In genomic region chr16:96610806-96611205, GRCm38 (mm10) we compare ENCODE assay signal across 8 mouse cellular contexts.
DNase-seq lines count a peak whose midpoint lies in the region; ATAC-seq and TF ChIP-seq lines count a peak whose summit lies in the region.

No protein-coding gene starts in this region.

- no peak overlapping the region for H3K4me3 ChIP-seq in neural tube, embryonic 15.5 days (replicated peaks)
- no peak overlapping the region for H3K4me3 ChIP-seq in stomach, postnatal 0 days (ENCODE audit: low read depth, low read length)

- H3K36me3 ChIP-seq in neural tube, embryonic 15.5 days, result peaks cover 27% of the 10 kb centered on the region
- H3K36me3 ChIP-seq in stomach, postnatal 0 days (ENCODE audit: control insufficient read depth, insufficient read depth, low read length), result no peaks in the 10 kb centered on the region

- TF ChIP-seq EP300 in stomach, postnatal 0 days (optimal IDR thresholded peaks at IDR 0.05), result no peak

- DNase-seq in cerebellum, adult 9-10 months, result peak; percentile 28
- DNase-seq in cerebellum, adult 8-10 months, result no peak
- peak; percentile 26 for DNase-seq in neural tube, embryonic 10.5 days (ENCODE audit: extremely low spot score, low spot score)
- DNase-seq in embryo, embryonic 11 days, result peak; percentile 62
- DNase-seq in kidney, postnatal 10 days, result peak; percentile 78
- peak; percentile 41 for DNase-seq in lung, postnatal 10 days
- DNase-seq in stomach, postnatal 0 days (ENCODE audit: low spot score), result peak; percentile 51

- 94% methylated on average over 1 of the region's 1 CpGs for WGBS in neural tube, embryonic 15.5 days
- WGBS in stomach, postnatal 0 days, result 77% methylated on average over 1 of the region's 1 CpGs

- H3K9ac ChIP-seq in neural tube, embryonic 15.5 days (replicated peaks), result no peak overlapping the region
- H3K9ac ChIP-seq in stomach, postnatal 0 days (ENCODE audit: low read length), result no peak overlapping the region

- H3K27me3 ChIP-seq in neural tube, embryonic 15.5 days (replicated peaks), result no peaks in the 10 kb centered on the region
- no peaks in the 10 kb centered on the region for H3K27me3 ChIP-seq in stomach, postnatal 0 days (ENCODE audit: control insufficient read depth, insufficient read depth, low read length)

- H3K4me1 ChIP-seq in neural tube, embryonic 15.5 days, result 0 out of 2 replicates have a peak, but pooled peaks cover 4% of the 10 kb centered on the region
- H3K4me1 ChIP-seq in stomach, postnatal 0 days (replicated peaks; ENCODE audit: control insufficient read depth, insufficient read depth), result no peaks in the 10 kb centered on the region

- H3K27ac ChIP-seq in neural tube, embryonic 15.5 days (replicated peaks), result no peak overlapping the region
- no peak overlapping the region for H3K27ac ChIP-seq in stomach, postnatal 0 days (replicated peaks)

- ATAC-seq in neural tube, embryonic 15.5 days (ENCODE audit: low FRiP score), result no peak
- ATAC-seq in stomach, postnatal 0 days (ENCODE audit: low FRiP score, low TSS enrichment), result no peak

- no peaks in the 10 kb centered on the region for H3K9me3 ChIP-seq in neural tube, embryonic 15.5 days (replicated peaks)
- H3K9me3 ChIP-seq in stomach, postnatal 0 days (ENCODE audit: control insufficient read depth, low read length), result no peaks in the 10 kb centered on the region

- no peak overlapping the region for H3K4me2 ChIP-seq in neural tube, embryonic 15.5 days
- no peak overlapping the region for H3K4me2 ChIP-seq in stomach, postnatal 0 days (replicated peaks; ENCODE audit: low read depth)

- peak; percentile 74 for TF ChIP-seq CTCF in stomach, postnatal 0 days (IDR thresholded peaks at IDR 0.05; ENCODE audit: low read depth)
